In genomic region chr12:85829866-85830265, GRCm38 (mm10) we compare ENCODE assay signal across 19 mouse cellular contexts. TPM values are rescaled to one million over a fixed set of nuclear protein-coding genes. Genes with fewer than 3 reads are reported as not detected.
DNase-seq lines count a peak whose midpoint lies in the region; TF ChIP-seq lines count a peak whose summit lies in the region.
"Had no signal": no experiment of that assay in that cellular context is flagged by ENCODE, and none has a peak within 500 bp of the region (broad histone marks: within the 10 kb centered on the region; RNA-seq: fewer than 3 reads in every experiment).

No protein-coding gene starts in this region.

- H3K4me3 ChIP-seq in heart, embryonic 10.5 days = no peak overlapping the region
- no peak overlapping the region for H3K4me3 ChIP-seq in layer of hippocampus, adult 2 months

- intact Hi-C loops in heart, postnatal 14 days (cut with DNase I) = no loop called here

- peaks cover 6% of the 10 kb centered on the region; the same call in 1 of the 2 replicates for H3K4me1 ChIP-seq in heart, embryonic 10.5 days

- H3K36me3 ChIP-seq in heart, embryonic 10.5 days = peaks cover 70% of the 10 kb centered on the region

- H3K27me3 ChIP-seq in heart, embryonic 10.5 days (ENCODE audit: insufficient read depth, poor library complexity, severe bottlenecking) = no peaks in the 10 kb centered on the region
- H3K27me3 ChIP-seq: CH12.LX, Patski had no signal

- DNase-seq in heart, adult 11 months = peak; percentile 55
- no peak for DNase-seq in heart, postnatal 14 days
- DNase-seq in heart, embryonic 10.5 days (ENCODE audit: low spot score) = peak; percentile 59
- DNase-seq in heart, postnatal 4 days = no peak
- DNase-seq in layer of hippocampus, adult 2 months (ENCODE audit: low spot score in 2 of 2) = no peak
- DNase-seq in layer of hippocampus, postnatal 14 days (ENCODE audit: low spot score in 2 of 2) = no peak
- DNase-seq: adrenal gland, adult 2 months; adrenal gland, adult 8-10 months; adrenal gland, postnatal 10 days; adrenal gland, postnatal 14 days; adrenal gland, postnatal 25 days; adrenal gland, postnatal 36 days; B cell, adult 2 months; cerebellum, adult 11 months; cerebellum, adult 11-12 months; cerebellum, adult 18-20 months had no signal

- 90% methylated on average over 3 of the region's 3 CpGs for WGBS in heart, embryonic 10.5 days

- no peaks in the 10 kb centered on the region for H3K9me3 ChIP-seq in heart, embryonic 10.5 days
- H3K9me3 ChIP-seq: G1E had no signal

- no peak overlapping the region for H3K27ac ChIP-seq in heart, embryonic 10.5 days
- H3K27ac ChIP-seq in layer of hippocampus, adult 2 months = peak overlapping the region; percentile 59

- TF ChIP-seq CTCF in layer of hippocampus, adult 2 months (conservative IDR thresholded peaks at IDR 0.05) = no peak

RNA-seq across cellular contexts. Expression of gene Ttll5, which starts 5.4 kb away (rescaled TPM):
- total RNA-seq in heart, postnatal 14 days (2021) = 10 to 100 TPM; 15.4 to 17.2 TPM
- 14.9 and 18.1 TPM in 2 replicates for polyA plus RNA-seq in heart, embryonic 10.5 days (2016; fragmentation: Nextera tagmentation; extraction: Ambion mirVana)
- total RNA-seq in heart, postnatal 4 days (2021) = 10 to 100 TPM; 16.8 to 17.9 TPM
- 10 to 100 TPM; 48.5 to 48.6 TPM for total RNA-seq in layer of hippocampus, adult 2 months (2021)
- 10 to 100 TPM; 42.3 to 47.3 TPM for total RNA-seq in layer of hippocampus, postnatal 14 days (2021)

RNA-seq across cellular contexts. Expression of gene Erg28, which starts 5.5 kb away (rescaled TPM):
- 1 to 10 TPM; 6.2 to 7.3 TPM for total RNA-seq in heart, postnatal 14 days (2021)
- polyA plus RNA-seq in heart, embryonic 10.5 days (2016; fragmentation: Nextera tagmentation; extraction: Ambion mirVana) = 109 and 114 TPM in 2 replicates
- 10 to 100 TPM; 15.2 to 19.0 TPM for total RNA-seq in heart, postnatal 4 days (2021)
- total RNA-seq in layer of hippocampus, adult 2 months (2021) = 10 to 100 TPM; 57.2 to 62.6 TPM
- 10 to 100 TPM; 62.4 to 64.4 TPM for total RNA-seq in layer of hippocampus, postnatal 14 days (2021)

Comparison
In these comparisons a context has a peak if more than half of its experiments do, and no peak if none do; other contexts are left out.
1. DNase-seq: peak in heart, adult 11 months (single experiment) and heart, embryonic 10.5 days (single experiment); none in heart, postnatal 14 days (0 of 2), heart, postnatal 4 days (single experiment), layer of hippocampus, adult 2 months (0 of 2) and layer of hippocampus, postnatal 14 days (0 of 2).